Mouse (Mus musculus) midbrain, embryonic 11.5 days (tissue): Measurements from ENCODE around the gene Prkar1b. TPM values are rescaled to one million over a fixed set of nuclear protein-coding genes. Genes with fewer than 3 reads are reported as not detected.

ENCODE experiments used
- ATAC-seq: fragments of 200-750 bp; cut with Nextera tagmentation; 2 replicates; pipeline ENCODE4 v1.8.0; 2017; ENCODE audit warnings: moderate TSS enrichment, moderate library complexity; ENCODE audit not compliant: low FRiP score
- DNase-seq: peaks from one replicate; pipeline ENCODE4 v3.0.0; 2015; ENCODE audit warnings: low spot score; ENCODE audit errors: missing footprints
- H3K27ac ChIP-seq: fragments of 300-500 bp; sonication (generic); 2 replicates; pipeline ENCODE4 v1.5.1; 2014; ENCODE audit warnings: low read depth, low read length
- H3K27me3 ChIP-seq: fragments of 300-500 bp; sonication (generic); 2 replicates; pipeline ENCODE4 v1.6.1; 2014; ENCODE audit warnings: mild to moderate bottlenecking, low read length, moderate library complexity, mixed read lengths; ENCODE audit not compliant: control insufficient read depth, insufficient read depth
- H3K36me3 ChIP-seq: fragments of 300-500 bp; sonication (generic); 2 replicates; pipeline ENCODE4 v1.6.1; 2014; ENCODE audit warnings: mild to moderate bottlenecking, low read length, moderate library complexity, mixed read lengths; ENCODE audit not compliant: control insufficient read depth, insufficient read depth
- H3K4me1 ChIP-seq: fragments of 300-500 bp; sonication (generic); 2 replicates; pipeline ENCODE4 v1.6.1; 2014; ENCODE audit warnings: low read length; ENCODE audit not compliant: control insufficient read depth, insufficient read depth
- H3K4me2 ChIP-seq: fragments of 300-500 bp; sonication (generic); 2 replicates; pipeline ENCODE4 v1.6.1; 2014; ENCODE audit warnings: mild to moderate bottlenecking, moderate library complexity
- H3K4me3 ChIP-seq: fragments of 300-500 bp; sonication (generic); 2 replicates; pipeline ENCODE4 v1.5.1; 2014; ENCODE audit warnings: low read depth, low read length
- H3K9ac ChIP-seq: fragments of 300-500 bp; sonication (generic); 2 replicates; pipeline ENCODE4 v1.6.1; 2014; ENCODE audit warnings: low read length
- H3K9me3 ChIP-seq: fragments of 300-500 bp; sonication (generic); 2 replicates; pipeline ENCODE4 v1.6.1; 2016; ENCODE audit warnings: low read length; ENCODE audit not compliant: control insufficient read depth
- WGBS: fragments of 180-500 bp; shearing (Covaris S2); extraction: QIAGEN DNeasy Blood & Tissue Kit; methylation state at CpG from one replicate; pipeline ENCODE4 v1.1.7; 2014; 5-methylcytosine and 5-hydroxymethylcytosine counted together
- polyA plus RNA-seq: library from polyadenylated mRNA; unstranded; fragments of >200 nt; fragmentation: Nextera tagmentation; extraction: Ambion mirVana; gene quantifications from 2 replicates; pipeline ENCODE4 v1.2.1, GENCODE M21; 2014

The Prkar1b gene
- polyA plus RNA-seq, 1 experiment from 2014 or later: 20.2 TPM

DNA sequence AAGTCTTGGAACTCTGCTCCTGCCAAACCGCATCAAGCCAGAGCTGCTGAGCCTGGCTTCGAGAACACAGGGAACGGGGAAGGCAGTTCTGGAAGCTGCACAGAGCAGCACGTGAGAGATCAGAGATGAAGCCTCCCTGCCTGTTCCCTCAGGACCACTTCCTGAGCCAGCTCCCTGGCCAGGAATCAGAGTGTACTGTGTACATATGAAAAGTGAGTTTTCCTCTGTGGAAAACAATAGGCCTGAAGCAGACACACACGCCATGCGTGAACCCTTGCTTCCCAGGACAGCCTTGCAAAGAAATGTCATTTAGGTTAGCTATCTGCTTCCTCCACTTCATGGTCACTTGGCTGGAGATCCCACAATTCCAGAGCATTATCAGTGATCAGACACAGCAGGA lies 48.0 kb downstream of the Prkar1b start:
- no peaks in the 10 kb centered on the region for H3K4me1 ChIP-seq
- H3K27me3 ChIP-seq: no peaks in the 10 kb centered on the region
- no peak overlapping the region for H3K4me2 ChIP-seq
- no peak overlapping the region for H3K9ac ChIP-seq
- H3K27ac ChIP-seq: no peak overlapping the region
- no peak overlapping the region for H3K4me3 ChIP-seq
- WGBS: 79% methylated on average over 6 of the region's 6 CpGs
- H3K9me3 ChIP-seq: no peaks in the 10 kb centered on the region
- no peaks in the 10 kb centered on the region for H3K36me3 ChIP-seq
- ATAC-seq (no peak), DNase-seq (no peak)

DNA sequence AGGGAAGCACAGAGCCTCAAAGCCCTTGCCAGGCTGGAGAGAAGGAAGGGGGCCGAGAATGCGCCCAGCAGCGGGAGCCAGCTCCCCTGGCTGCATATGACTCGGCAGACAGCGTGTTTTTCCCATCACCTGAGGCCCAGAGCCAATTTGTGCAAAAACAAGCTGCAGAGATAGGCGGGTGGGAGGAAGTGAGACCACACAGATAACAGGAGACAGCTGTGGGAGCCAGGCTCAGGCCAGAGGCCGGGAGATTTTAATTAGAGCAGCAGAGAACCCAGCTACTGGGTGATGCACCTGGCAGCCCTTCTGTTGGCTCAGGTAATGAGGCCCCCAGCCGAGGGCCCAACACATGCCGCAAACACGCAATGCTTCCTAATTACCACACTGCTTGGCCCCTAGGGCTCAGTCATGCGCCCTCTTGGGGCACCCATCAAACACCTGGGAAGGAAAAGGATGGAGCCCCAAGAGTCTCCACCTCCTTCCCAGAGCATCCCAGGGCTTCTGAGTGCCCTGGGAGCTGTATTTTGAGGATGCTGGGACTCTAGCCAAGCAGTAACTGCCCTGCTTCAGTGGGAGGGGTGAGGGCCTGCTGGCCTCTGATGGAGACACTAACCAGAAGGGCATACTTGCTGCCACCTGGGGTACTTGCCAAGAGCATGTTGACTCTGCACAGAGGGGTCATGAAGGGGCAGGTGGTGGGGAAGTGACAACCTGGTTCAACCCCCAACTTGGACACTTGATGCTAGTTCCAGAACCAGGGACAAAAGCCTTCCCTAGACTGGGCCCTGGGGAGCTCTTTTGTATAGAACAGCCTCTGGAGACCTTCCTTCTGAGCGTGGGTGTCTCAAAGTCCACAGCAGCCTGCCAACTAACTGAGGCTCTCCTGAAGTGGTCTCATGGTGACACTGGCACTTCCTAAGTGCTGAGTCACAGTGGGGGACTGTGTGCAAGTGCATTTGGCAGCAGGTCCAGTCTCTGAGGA lies 50.5 kb downstream of the Prkar1b start:
- Histone ChIP-seq H3K9me3 (no peaks in the 10 kb centered on the region), H3K36me3 (no peaks in the 10 kb centered on the region), H3K4me2 (no peak overlapping the region), H3K4me3 (no peak overlapping the region), H3K27ac (no peak overlapping the region), H3K27me3 (no peaks in the 10 kb centered on the region), H3K9ac (no peak overlapping the region), H3K4me1 (no peaks in the 10 kb centered on the region)
- ATAC-seq: no peak
- 52% methylated on average over 12 of the region's 12 CpGs for WGBS
- peak; percentile 61 for DNase-seq

DNA sequence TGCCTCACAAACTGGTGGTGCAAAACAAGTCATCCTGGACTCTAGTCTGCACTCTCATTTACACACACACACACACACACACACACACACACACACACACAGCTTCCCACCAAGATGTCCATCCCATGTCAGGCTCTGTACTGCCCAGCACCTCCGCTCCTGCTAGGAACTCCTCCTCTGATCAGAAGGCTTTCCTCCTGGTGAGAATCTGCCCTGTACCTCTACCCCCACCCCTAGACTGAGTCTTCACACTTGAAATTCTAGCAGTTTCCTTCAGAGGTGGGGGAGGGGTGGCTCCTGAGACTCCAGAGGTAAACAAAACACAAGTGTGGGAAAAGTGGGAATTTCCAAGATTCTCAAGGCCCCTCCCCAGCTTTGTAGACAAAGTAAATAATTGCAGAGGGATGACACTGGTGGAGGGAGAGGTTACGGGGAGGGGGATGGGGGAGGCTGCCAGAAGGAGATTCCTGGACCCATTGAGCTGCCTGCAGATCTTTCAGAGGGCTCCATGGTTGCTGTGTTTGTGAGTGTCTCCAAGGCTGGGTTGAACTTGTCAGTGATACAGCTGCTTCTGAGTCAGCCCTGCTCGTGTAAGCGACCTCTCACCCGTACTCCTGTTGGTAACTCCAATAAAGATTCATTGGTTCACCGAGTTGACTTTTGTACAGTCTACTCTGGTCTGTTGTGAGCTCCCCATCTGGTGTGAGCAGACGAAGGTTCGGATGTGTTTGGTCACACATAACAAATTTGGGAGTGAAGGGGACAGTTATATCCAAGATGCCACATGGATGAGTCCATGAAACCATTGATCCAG lies 54.3 kb downstream of the Prkar1b start:
- Histone ChIP-seq H3K9ac (no peak overlapping the region), H3K27ac (no peak overlapping the region), H3K4me2 (no peak overlapping the region), H3K4me1 (no peaks in the 10 kb centered on the region), H3K36me3 (no peaks in the 10 kb centered on the region), H3K4me3 (no peak overlapping the region), H3K27me3 (no peaks in the 10 kb centered on the region), H3K9me3 (no peaks in the 10 kb centered on the region)
- DNase-seq (no peak), ATAC-seq (no peak)
- 77% methylated on average over 8 of the region's 8 CpGs for WGBS

DNA sequence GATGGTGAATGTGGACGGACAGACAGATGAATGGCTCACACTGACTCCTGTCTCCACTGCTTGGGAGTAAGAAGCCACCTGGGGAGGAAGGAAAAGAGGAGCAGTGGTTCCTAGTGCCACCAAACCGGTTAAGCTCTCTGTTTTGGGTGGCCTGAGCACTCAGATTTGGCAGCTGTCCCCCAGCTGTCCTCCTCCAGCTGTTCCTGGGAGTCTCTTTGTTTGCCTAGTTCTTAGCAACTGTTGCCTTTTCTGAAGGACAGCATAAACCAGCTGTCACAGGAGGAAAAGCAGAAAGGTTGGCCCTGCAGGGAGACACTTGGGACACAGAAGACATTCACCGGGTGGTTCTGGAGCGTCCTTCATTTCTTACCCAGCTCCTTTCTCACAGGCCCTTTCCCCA lies 56.3 kb downstream of the Prkar1b start:
- no peak overlapping the region for H3K4me3 ChIP-seq
- H3K27ac ChIP-seq: no peak overlapping the region
- no peak overlapping the region for H3K9ac ChIP-seq
- no peak overlapping the region for H3K4me2 ChIP-seq
- no peak for DNase-seq
- no peaks in the 10 kb centered on the region for H3K4me1 ChIP-seq
- ATAC-seq: no peak
- H3K27me3 ChIP-seq: no peaks in the 10 kb centered on the region
- no peaks in the 10 kb centered on the region for H3K9me3 ChIP-seq
- H3K36me3 ChIP-seq: no peaks in the 10 kb centered on the region
- 76% methylated on average over 4 of the region's 4 CpGs for WGBS

DNA sequence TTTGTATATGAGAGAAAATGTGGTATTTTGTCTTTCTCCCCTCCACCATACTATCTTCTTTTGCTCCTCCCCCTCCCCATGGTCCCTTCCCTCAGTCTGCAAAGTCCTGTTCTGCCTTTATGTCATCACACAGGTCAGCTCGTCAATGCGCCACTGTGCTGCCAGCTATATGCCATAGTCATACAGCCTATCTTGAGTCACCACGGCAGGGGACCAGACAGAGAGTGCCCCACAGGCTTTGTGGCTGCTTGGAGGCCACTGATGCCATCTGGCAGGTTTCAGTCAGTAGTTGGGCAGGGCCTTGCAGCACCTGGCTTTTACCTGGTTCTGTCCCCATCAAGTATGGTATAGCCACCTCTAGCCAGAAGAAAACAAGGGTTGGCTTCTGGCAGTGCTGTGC lies 58.1 kb downstream of the Prkar1b start:
- Histone ChIP-seq H3K27me3 (no peaks in the 10 kb centered on the region), H3K9ac (no peak overlapping the region), H3K4me3 (no peak overlapping the region), H3K4me1 (no peaks in the 10 kb centered on the region), H3K36me3 (no peaks in the 10 kb centered on the region), H3K9me3 (no peaks in the 10 kb centered on the region), H3K27ac (no peak overlapping the region), H3K4me2 (no peak overlapping the region)
- ATAC-seq (no peak), DNase-seq (peak; percentile 17)
- WGBS: 89% methylated on average over 3 of the region's 3 CpGs

GRCm38 (mm10) chr5:139090162-139090561 lies 59.6 kb downstream of the Prkar1b start:
- no peak overlapping the region for H3K4me2 ChIP-seq
- H3K4me3 ChIP-seq: no peak overlapping the region
- no peak for ATAC-seq
- 69% methylated on average over 1 of the region's 1 CpGs for WGBS
- H3K36me3 ChIP-seq: no peaks in the 10 kb centered on the region
- H3K27me3 ChIP-seq: no peaks in the 10 kb centered on the region
- DNase-seq: peak; percentile 62
- no peak overlapping the region for H3K27ac ChIP-seq
- H3K4me1 ChIP-seq: no peaks in the 10 kb centered on the region
- no peaks in the 10 kb centered on the region for H3K9me3 ChIP-seq
- no peak overlapping the region for H3K9ac ChIP-seq

GRCm38 (mm10) chr5:139088173-139088572 lies 61.6 kb downstream of the Prkar1b start:
- Histone ChIP-seq H3K4me1 (no peaks in the 10 kb centered on the region), H3K4me2 (no peak overlapping the region), H3K9ac (no peak overlapping the region), H3K27ac (no peak overlapping the region), H3K4me3 (no peak overlapping the region), H3K27me3 (no peaks in the 10 kb centered on the region), H3K9me3 (no peaks in the 10 kb centered on the region), H3K36me3 (no peaks in the 10 kb centered on the region)
- WGBS: 85% methylated on average over 5 of the region's 5 CpGs
- DNase-seq (peak; percentile 76), ATAC-seq (no peak)

GRCm38 (mm10) chr5:139084831-139085519 lies 64.8 kb downstream of the Prkar1b start:
- ATAC-seq: no peak

More at GRCm38 (mm10) chr5:139084831-139085519, 64.8 kb downstream of the Prkar1b start:
- H3K27ac ChIP-seq: no peak overlapping the region
- 84% methylated on average over 7 of the region's 7 CpGs for WGBS
- H3K27me3 ChIP-seq: no peaks in the 10 kb centered on the region
- H3K36me3 ChIP-seq: no peaks in the 10 kb centered on the region
- DNase-seq: no peak
- no peak overlapping the region for H3K9ac ChIP-seq
- H3K4me3 ChIP-seq: no peak overlapping the region
- no peaks in the 10 kb centered on the region for H3K9me3 ChIP-seq
- no peaks in the 10 kb centered on the region; the same call in 1 of the 2 replicates for H3K4me1 ChIP-seq
- no peak overlapping the region for H3K4me2 ChIP-seq
